Mouse (Mus musculus): ENCODE measurements at regions not wholly inside any gene's neighbourhood (a gene's known extent, or its start where the extent isn't known, plus 50 kb on each side); places are given as distances from the start of the nearest gene placed in this dataset.
"Not testable (repeated sequence)": the region's sequence is repeated elsewhere in the genome, so short reads cannot be mapped to it uniquely, and the experiment has no call there.

DNA sequence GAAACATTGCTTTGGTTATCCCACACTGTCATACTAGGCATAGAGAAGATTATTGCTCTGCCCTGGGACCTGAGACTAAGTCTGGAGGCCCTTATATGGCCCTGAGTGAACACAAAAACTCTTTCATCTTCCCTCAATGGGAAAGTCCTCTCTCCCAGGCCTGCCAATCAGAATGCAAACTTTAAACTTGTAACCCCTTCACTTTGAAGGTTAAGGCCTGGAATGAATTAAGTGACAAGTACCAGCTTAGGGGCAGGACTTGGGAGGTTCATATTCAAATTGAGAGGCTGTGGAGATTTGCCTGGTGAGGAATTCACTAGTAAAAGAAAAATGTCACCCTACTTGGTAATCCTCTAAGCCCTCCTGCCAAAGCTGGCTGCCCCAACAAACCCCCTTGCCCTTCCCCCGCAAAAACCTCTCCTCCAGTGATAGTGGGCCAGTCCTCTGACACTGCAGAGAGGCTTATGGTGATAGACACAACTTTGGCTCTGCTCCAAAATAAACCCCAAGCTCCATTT lies 120.4 kb upstream of the Thpo start:
- no peak overlapping the region for H3K4me3 ChIP-seq (ENCODE audit: insufficient read depth, poor library complexity, severe bottlenecking)
- H3K27me3 ChIP-seq (ENCODE audit: control insufficient read depth, insufficient read depth, insufficient read length) = no peaks in the 10 kb centered on the region
- no peaks in the 10 kb centered on the region for H3K36me3 ChIP-seq (ENCODE audit: control insufficient read depth, insufficient read depth)
- no peaks in the 10 kb centered on the region for H3K79me3 ChIP-seq (ENCODE audit: low read depth)
- no peaks in the 10 kb centered on the region for H3K79me2 ChIP-seq (ENCODE audit: control insufficient read depth, insufficient read depth)
- no peak overlapping the region for H3ac ChIP-seq (ENCODE audit: control insufficient read depth, insufficient read length, low read depth)
- TF ChIP-seq CEBPB (IDR thresholded peaks at IDR 0.05; ENCODE audit: low read depth) (no peak), MYOD1 (IDR thresholded peaks at IDR 0.05; ENCODE audit: control insufficient read depth, insufficient read length, low read depth) (no peak), MYOG (IDR thresholded peaks at IDR 0.05; ENCODE audit: control insufficient read depth, extremely low read depth, insufficient read length) (no peak), FOSL1 (IDR thresholded peaks at IDR 0.05; ENCODE audit: insufficient read depth, low read length, poor library complexity, severe bottlenecking) (no peak), USF1 (IDR thresholded peaks at IDR 0.05; ENCODE audit: low read depth) (no peak), MAX (IDR thresholded peaks at IDR 0.05) (no peak), CTCF (IDR thresholded peaks at IDR 0.05; ENCODE audit: control insufficient read depth, insufficient read depth, insufficient read length) (no peak)

DNA sequence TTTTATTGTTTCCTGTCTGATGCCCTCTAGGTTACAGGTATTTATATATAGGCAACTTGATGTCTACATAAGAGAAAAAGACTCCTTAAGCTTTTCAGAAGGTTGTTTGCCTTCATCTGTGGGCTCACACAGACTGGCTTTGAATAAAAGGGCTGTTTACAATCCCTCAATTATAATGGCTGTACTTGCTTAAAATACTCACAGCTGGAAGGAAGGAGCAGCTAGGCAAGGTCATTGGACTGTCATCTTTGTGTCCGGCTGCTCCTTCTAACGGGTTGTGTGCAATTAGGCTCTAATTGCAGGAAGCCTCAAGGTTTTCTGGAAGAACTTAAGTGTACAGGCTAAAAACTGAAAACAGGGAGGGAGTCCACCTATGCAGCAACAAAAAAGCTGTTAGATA lies 103.8 kb upstream of the Thpo start:
- no peaks in the 10 kb centered on the region for H3K79me2 ChIP-seq (ENCODE audit: control insufficient read depth, insufficient read depth)
- H3K4me3 ChIP-seq (ENCODE audit: insufficient read depth, poor library complexity, severe bottlenecking) = no peak overlapping the region
- H3ac ChIP-seq (ENCODE audit: control insufficient read depth, insufficient read length, low read depth) = no peak overlapping the region
- H3K36me3 ChIP-seq (ENCODE audit: control insufficient read depth, insufficient read depth) = no peaks in the 10 kb centered on the region
- no peaks in the 10 kb centered on the region for H3K27me3 ChIP-seq (ENCODE audit: control insufficient read depth, insufficient read depth, insufficient read length)
- TF ChIP-seq MAX (IDR thresholded peaks at IDR 0.05) = no peak
- no peak for TF ChIP-seq FOSL1 (IDR thresholded peaks at IDR 0.05; ENCODE audit: insufficient read depth, low read length, poor library complexity, severe bottlenecking)
- TF ChIP-seq MYOD1 (IDR thresholded peaks at IDR 0.05; ENCODE audit: control insufficient read depth, insufficient read length, low read depth) = no peak
- no peaks in the 10 kb centered on the region for H3K79me3 ChIP-seq (ENCODE audit: low read depth)

DNA sequence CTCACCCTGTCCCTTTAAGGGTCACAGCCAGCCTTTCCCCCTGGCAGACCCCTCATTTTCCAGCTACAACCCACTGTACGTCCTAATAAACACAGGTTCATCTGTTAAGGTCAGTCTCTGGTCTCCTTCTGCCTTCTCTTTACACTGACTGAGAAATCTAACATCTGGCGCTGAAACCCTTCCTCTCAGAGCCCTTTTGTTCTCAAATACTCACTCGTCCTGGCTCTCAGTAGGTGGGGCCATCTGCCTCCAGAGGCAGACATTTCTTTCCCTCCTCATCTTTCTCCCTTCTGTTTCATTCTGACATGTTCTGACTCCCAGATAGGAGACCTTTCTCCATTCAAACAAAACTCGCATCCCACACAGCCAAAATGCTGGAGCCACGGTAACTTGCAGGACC lies 102.6 kb upstream of the Thpo start:
- no peak overlapping the region for H3K4me3 ChIP-seq (ENCODE audit: insufficient read depth, poor library complexity, severe bottlenecking)
- no peak for TF ChIP-seq CTCF (IDR thresholded peaks at IDR 0.05; ENCODE audit: control insufficient read depth, insufficient read depth, insufficient read length)
- no peak for TF ChIP-seq USF1 (IDR thresholded peaks at IDR 0.05; ENCODE audit: low read depth)
- no peak for TF ChIP-seq MYOD1 (IDR thresholded peaks at IDR 0.05; ENCODE audit: control insufficient read depth, insufficient read length, low read depth)
- TF ChIP-seq FOSL1 (IDR thresholded peaks at IDR 0.05; ENCODE audit: insufficient read depth, low read length, poor library complexity, severe bottlenecking) = no peak
- TF ChIP-seq MYOG (IDR thresholded peaks at IDR 0.05; ENCODE audit: control insufficient read depth, extremely low read depth, insufficient read length) = no peak
- TF ChIP-seq CEBPB (IDR thresholded peaks at IDR 0.05; ENCODE audit: low read depth) = no peak
- no peaks in the 10 kb centered on the region for H3K27me3 ChIP-seq (ENCODE audit: control insufficient read depth, insufficient read depth, insufficient read length)
- H3K79me3 ChIP-seq (ENCODE audit: low read depth) = no peaks in the 10 kb centered on the region
- H3K36me3 ChIP-seq (ENCODE audit: control insufficient read depth, insufficient read depth) = no peaks in the 10 kb centered on the region
- no peaks in the 10 kb centered on the region for H3K79me2 ChIP-seq (ENCODE audit: control insufficient read depth, insufficient read depth)
- H3ac ChIP-seq (ENCODE audit: control insufficient read depth, insufficient read length, low read depth) = no peak overlapping the region

GRCm38 (mm10) chr16:20833838-20834237 lies 99.5 kb upstream of the Thpo start:
- H3ac ChIP-seq (ENCODE audit: control insufficient read depth, insufficient read length, low read depth); H3K27me3 ChIP-seq (ENCODE audit: control insufficient read depth, insufficient read depth, insufficient read length); H3K36me3 ChIP-seq (ENCODE audit: control insufficient read depth, insufficient read depth); H3K79me2 ChIP-seq (ENCODE audit: control insufficient read depth, insufficient read depth); H3K79me3 ChIP-seq (ENCODE audit: low read depth); H3K4me3 ChIP-seq (ENCODE audit: insufficient read depth, poor library complexity, severe bottlenecking): not testable (repeated sequence)

- no peaks in the 10 kb centered on the region for H3K79me3 ChIP-seq (ENCODE audit: low read depth)
- no peaks in the 10 kb centered on the region for H3K27me3 ChIP-seq (ENCODE audit: control insufficient read depth, insufficient read depth, insufficient read length)
- H3K79me2 ChIP-seq (ENCODE audit: control insufficient read depth, insufficient read depth) = no peaks in the 10 kb centered on the region
- H3ac ChIP-seq (ENCODE audit: control insufficient read depth, insufficient read length, low read depth) = no peak overlapping the region
- no peak for TF ChIP-seq CTCF (IDR thresholded peaks at IDR 0.05; ENCODE audit: control insufficient read depth, insufficient read depth, insufficient read length)
- TF ChIP-seq MYOG (IDR thresholded peaks at IDR 0.05; ENCODE audit: control insufficient read depth, extremely low read depth, insufficient read length) = no peak
- no peak for TF ChIP-seq MAX (IDR thresholded peaks at IDR 0.05)
- TF ChIP-seq FOSL1 (IDR thresholded peaks at IDR 0.05; ENCODE audit: insufficient read depth, low read length, poor library complexity, severe bottlenecking) = no peak
- TF ChIP-seq CEBPB (IDR thresholded peaks at IDR 0.05; ENCODE audit: low read depth) = no peak
- no peak for TF ChIP-seq MYOD1 (IDR thresholded peaks at IDR 0.05; ENCODE audit: control insufficient read depth, insufficient read length, low read depth)
- no peak for TF ChIP-seq USF1 (IDR thresholded peaks at IDR 0.05; ENCODE audit: low read depth)
- no peaks in the 10 kb centered on the region for H3K36me3 ChIP-seq (ENCODE audit: control insufficient read depth, insufficient read depth)
- H3K4me3 ChIP-seq (ENCODE audit: insufficient read depth, poor library complexity, severe bottlenecking) = no peak overlapping the region
These were observed 99.0 kb upstream of the Thpo start for GRCm38 (mm10) chr16:20833301-20833700.

GRCm38 (mm10) chr16:20829732-20830435 lies 95.6 kb upstream of the Thpo start:
- H3K79me2 ChIP-seq (ENCODE audit: control insufficient read depth, insufficient read depth) = no peaks in the 10 kb centered on the region
- no peak overlapping the region for H3K4me3 ChIP-seq (ENCODE audit: insufficient read depth, poor library complexity, severe bottlenecking)
- H3ac ChIP-seq (ENCODE audit: control insufficient read depth, insufficient read length, low read depth) = no peak overlapping the region
- no peaks in the 10 kb centered on the region for H3K27me3 ChIP-seq (ENCODE audit: control insufficient read depth, insufficient read depth, insufficient read length)
- no peak for TF ChIP-seq CTCF (IDR thresholded peaks at IDR 0.05; ENCODE audit: control insufficient read depth, insufficient read depth, insufficient read length)
- no peak for TF ChIP-seq MYOD1 (IDR thresholded peaks at IDR 0.05; ENCODE audit: control insufficient read depth, insufficient read length, low read depth)
- no peak for TF ChIP-seq FOSL1 (IDR thresholded peaks at IDR 0.05; ENCODE audit: insufficient read depth, low read length, poor library complexity, severe bottlenecking)
- no peak for TF ChIP-seq USF1 (IDR thresholded peaks at IDR 0.05; ENCODE audit: low read depth)
- TF ChIP-seq MYOG (IDR thresholded peaks at IDR 0.05; ENCODE audit: control insufficient read depth, extremely low read depth, insufficient read length) = no peak
- no peaks in the 10 kb centered on the region for H3K36me3 ChIP-seq (ENCODE audit: control insufficient read depth, insufficient read depth)
- H3K79me3 ChIP-seq (ENCODE audit: low read depth) = no peaks in the 10 kb centered on the region
